Mouse (Mus musculus): ENCODE measurements around the gene Znrf4.
"Not testable (repeated sequence)": the region's sequence is repeated elsewhere in the genome, so short reads cannot be mapped to it uniquely, and the experiment has no call there.

DNA sequence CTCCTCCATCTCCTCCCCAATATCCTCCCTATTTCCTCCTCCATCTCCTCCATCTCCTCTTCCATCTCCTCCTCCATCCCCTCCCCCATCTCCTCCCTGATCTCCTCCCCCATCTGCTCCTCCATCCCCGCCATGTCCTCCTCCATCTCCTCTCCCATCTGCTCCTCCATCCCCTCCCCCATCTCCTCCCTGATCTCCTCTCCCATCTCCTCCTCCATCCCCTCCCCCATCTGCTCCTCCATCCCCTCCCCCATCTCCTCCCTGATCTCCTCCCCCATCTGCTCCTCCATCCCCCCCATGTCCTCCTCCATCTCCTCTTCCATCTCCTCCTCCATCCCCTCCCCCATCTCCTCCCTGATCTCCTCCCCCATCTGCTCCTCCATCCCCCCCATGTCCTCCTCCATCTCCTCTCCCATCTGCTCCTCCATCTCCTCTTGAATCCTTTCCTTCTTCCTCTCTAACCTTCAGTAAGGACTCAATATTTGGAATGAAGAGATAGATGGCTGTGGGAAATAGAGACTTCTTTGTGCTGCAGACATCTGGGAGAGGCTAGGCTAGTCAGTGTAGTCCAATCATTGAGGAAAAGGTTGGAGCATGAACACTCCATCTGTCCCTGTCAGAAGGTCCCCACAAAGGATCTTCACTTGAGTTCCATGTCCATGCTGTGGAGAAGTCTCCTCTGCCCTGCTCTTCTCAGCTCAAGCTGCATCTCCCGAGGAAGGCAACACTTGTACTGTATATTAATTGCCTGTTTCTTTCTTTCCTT is 10.4 kb downstream of the Znrf4 start:
- TF ChIP-seq POLR2A (IDR thresholded peaks at IDR 0.05; ENCODE audit: borderline replicate concordance, control insufficient read depth, low read depth, low read length); CTCF (IDR thresholded peaks at IDR 0.05; ENCODE audit: control insufficient read depth, insufficient read depth, low read length): not testable (repeated sequence)
